Mouse (Mus musculus) cerebellum, adult 8-10 months (tissue): Measurements from ENCODE around the gene Myo19.

Source experiments
- DNase-seq: peaks from one replicate; pipeline ENCODE4 v3.0.0; 2022

The Myo19 gene

GRCm38 (mm10) chr11:84948114-84948513 lies 68.2 kb downstream of the Myo19 start:
- no peak for DNase-seq

DNA sequence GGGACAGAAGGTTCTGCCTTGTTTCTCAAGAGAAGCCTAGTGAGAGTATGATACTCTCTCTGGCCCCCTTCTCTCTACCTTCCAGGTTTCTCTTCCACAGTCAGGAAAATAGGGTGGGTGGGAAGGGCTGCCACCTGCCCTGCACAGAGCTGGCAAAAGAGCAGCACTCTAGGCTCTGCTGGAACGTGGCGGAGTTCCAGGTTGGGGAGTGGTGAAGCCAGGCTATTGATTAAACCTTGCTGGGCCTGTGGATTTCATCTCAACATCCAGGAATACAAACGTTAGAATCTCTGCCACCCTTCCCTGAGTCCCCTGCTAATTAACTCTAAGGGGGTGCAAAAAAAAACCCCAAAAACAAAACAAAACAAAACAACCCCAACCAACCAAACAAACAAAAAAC lies 68.6 kb downstream of the Myo19 start:
- no peak for DNase-seq

DNA sequence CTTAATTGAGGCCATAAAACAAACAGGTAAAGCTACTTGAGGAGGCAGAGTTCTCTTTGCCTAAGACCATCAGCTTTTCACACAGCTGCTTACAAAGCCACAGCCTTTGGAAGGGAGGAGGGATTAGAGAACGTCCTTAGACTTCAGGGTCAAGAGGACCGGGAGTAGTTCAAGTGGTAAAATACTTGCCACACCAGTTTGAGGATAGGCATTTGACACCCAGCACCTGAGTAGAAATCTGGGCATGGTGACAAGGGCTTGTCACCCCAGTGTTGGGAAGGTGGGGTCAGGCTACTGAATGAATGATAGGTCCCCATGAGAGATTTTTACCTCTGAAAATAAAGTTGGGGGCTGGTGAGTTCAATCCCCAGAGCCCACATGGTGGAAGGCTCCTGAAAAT lies 72.7 kb downstream of the Myo19 start:
- DNase-seq: no peak

GRCm38 (mm10) chr11:84956400-84956799 lies 76.5 kb downstream of the Myo19 start:
- peak; percentile 20 for DNase-seq

GRCm38 (mm10) chr11:84957171-84957570 lies 77.2 kb downstream of the Myo19 start:
- DNase-seq: no peak

- peak; percentile 79 for DNase-seq
Measured at GRCm38 (mm10) chr11:84957591-84958270, 77.8 kb downstream of the Myo19 start, which contains the start of gene Car4. Gene Car4, plus strand, starts transcription at chr11:84957786.

DNA sequence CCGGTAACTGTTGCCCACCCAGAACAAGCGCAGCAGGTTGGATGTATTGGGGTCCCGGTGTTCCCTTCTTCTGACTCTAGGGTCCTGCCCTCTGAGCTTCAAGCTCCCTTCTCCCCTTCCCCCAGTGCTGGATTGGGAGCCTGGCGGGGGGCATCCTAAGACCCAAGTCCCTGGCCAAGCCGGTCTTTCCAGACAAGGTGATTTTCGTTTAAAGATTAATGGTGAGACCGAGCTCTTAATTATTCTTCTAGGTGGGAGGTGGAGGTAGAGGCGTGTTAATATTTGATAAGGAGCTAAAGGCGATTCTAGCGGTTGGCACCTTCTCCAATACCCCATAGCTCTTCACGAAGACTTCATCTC lies 78.3 kb downstream of the Myo19 start:
- DNase-seq: no peak

- DNase-seq: peak; percentile 34
Measured at GRCm38 (mm10) chr11:84959181-84959580, 79.2 kb downstream of the Myo19 start.

DNA sequence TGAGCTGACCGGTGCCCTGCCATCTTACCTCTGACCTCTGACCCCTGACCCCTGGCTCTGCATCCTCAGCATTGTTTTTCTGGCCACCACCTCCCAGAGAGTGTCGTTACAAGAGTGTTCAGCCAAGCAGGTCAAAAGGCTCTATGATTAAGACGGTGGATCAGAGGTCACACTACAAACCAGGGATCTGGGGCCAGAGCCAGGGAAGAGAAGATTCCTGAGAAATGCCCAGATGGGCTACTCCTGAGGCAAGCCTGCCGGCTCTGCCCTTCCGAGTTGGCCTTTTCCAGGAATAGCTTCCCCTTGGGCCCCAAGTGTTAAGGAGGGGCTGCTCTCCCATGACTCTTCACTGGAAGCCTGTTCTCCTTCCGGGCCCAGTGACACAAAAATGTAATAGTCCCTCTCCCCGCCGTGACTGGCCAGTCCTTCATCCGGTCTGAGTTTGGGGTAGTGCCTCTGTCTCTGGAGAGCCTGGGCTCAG lies 79.8 kb downstream of the Myo19 start:
- DNase-seq: peak; percentile 77

- DNase-seq: peak; percentile 46
Measured at GRCm38 (mm10) chr11:84960291-84960690, 80.3 kb downstream of the Myo19 start.

DNA sequence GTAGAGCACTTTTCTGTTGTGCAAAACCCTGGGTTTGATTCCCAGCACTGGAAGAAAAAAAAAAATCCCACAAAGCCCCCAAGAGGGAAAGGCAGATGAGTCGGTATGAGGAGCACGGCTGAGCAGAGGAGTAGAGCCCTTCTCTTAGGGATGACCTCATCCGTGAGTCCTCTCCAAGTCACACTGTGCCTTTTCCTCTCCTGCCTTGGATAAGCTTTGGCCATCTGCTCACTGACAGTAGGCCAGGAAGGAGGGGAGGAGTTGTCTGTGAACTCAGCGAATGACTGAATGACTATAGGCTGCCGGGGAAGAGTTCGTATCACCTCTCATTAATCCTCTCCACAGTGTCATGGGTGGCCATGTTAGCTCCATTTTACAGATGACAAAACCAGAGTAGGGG lies 80.8 kb downstream of the Myo19 start:
- DNase-seq: peak; percentile 84
